Mouse (Mus musculus): ENCODE measurements around the gene Atp2b1.

Gene Atp2b1

GRCm38 (mm10) chr10:99011084-99011483, 96.9 kb downstream of the Atp2b1 start:
- in situ Hi-C loops (cut with MboI; ENCODE audit: unreplicated experiment in 2 of 2), result no loop called here

GRCm38 (mm10) chr10:99012086-99012485, 97.9 kb downstream of the Atp2b1 start:
- in situ Hi-C loops (cut with MboI; ENCODE audit: unreplicated experiment in 2 of 2), result no loop called here

- in situ Hi-C loops (cut with MboI; ENCODE audit: unreplicated experiment in 2 of 2), result no loop called here
These were observed 100.5 kb downstream of the Atp2b1 start for GRCm38 (mm10) chr10:99014737-99015136.

GRCm38 (mm10) chr10:99016996-99017395, 102.8 kb downstream of the Atp2b1 start:
- in situ Hi-C loops (cut with MboI; ENCODE audit: unreplicated experiment in 2 of 2), result no loop called here

GRCm38 (mm10) chr10:99027462-99027861, 113.3 kb downstream of the Atp2b1 start:
- in situ Hi-C loops (cut with MboI; ENCODE audit: unreplicated experiment in 2 of 2), result no loop called here

- in situ Hi-C loops (cut with MboI; ENCODE audit: unreplicated experiment in 2 of 2), result no loop called here
These were observed 115.6 kb downstream of the Atp2b1 start for GRCm38 (mm10) chr10:99029844-99030243.

- in situ Hi-C loops (cut with MboI; ENCODE audit: unreplicated experiment in 2 of 2), result no loop called here
These were observed 119.9 kb downstream of the Atp2b1 start for GRCm38 (mm10) chr10:99033830-99034828.

GRCm38 (mm10) chr10:99037185-99038065, 123.2 kb downstream of the Atp2b1 start:
- in situ Hi-C loops (cut with MboI; ENCODE audit: unreplicated experiment in 2 of 2), result no loop called here

GRCm38 (mm10) chr10:99038866-99039265, 124.7 kb downstream of the Atp2b1 start:
- in situ Hi-C loops (cut with MboI; ENCODE audit: unreplicated experiment in 2 of 2), result no loop called here

- in situ Hi-C loops (cut with MboI; ENCODE audit: unreplicated experiment in 2 of 2), result no loop called here
These were observed 126.0 kb downstream of the Atp2b1 start for GRCm38 (mm10) chr10:99040171-99040570.

- in situ Hi-C loops (cut with MboI; ENCODE audit: unreplicated experiment in 2 of 2), result no loop called here
These were observed 132.7 kb downstream of the Atp2b1 start for GRCm38 (mm10) chr10:99046756-99047550.

GRCm38 (mm10) chr10:99047551-99047940, 133.3 kb downstream of the Atp2b1 start:
- in situ Hi-C loops (cut with MboI; ENCODE audit: unreplicated experiment in 2 of 2), result no loop called here

GRCm38 (mm10) chr10:99050093-99050492, 135.9 kb downstream of the Atp2b1 start:
- in situ Hi-C loops (cut with MboI; ENCODE audit: unreplicated experiment in 2 of 2), result no loop called here

- in situ Hi-C loops (cut with MboI; ENCODE audit: unreplicated experiment in 2 of 2), result no loop called here
These were observed 138.9 kb downstream of the Atp2b1 start for GRCm38 (mm10) chr10:99053111-99053510.

- in situ Hi-C loops (cut with MboI; ENCODE audit: unreplicated experiment in 2 of 2), result no loop called here
These were observed 146.4 kb downstream of the Atp2b1 start for GRCm38 (mm10) chr10:99060588-99060987.

- in situ Hi-C loops (cut with MboI; ENCODE audit: unreplicated experiment in 2 of 2), result no loop called here
These were observed 147.2 kb downstream of the Atp2b1 start for GRCm38 (mm10) chr10:99061418-99061817.

- in situ Hi-C loops (cut with MboI; ENCODE audit: unreplicated experiment in 2 of 2), result no loop called here
These were observed 148.3 kb downstream of the Atp2b1 start for GRCm38 (mm10) chr10:99062546-99062945.

Data from v-Abl transformed pro-B cells (cell line).